Mouse (Mus musculus) midbrain, embryonic 16.5 days (tissue): Measurements from ENCODE around the gene Sorl1. TPM values are rescaled to one million over a fixed set of nuclear protein-coding genes. Genes with fewer than 3 reads are reported as not detected.

ENCODE experiments used
- ATAC-seq: fragments of 200-750 bp; cut with Nextera tagmentation; 2 replicates; pipeline ENCODE4 v1.8.0; 2017; ENCODE audit warnings: moderate TSS enrichment
- H3K27ac ChIP-seq: fragments of 300-500 bp; sonication (generic); 2 replicates; pipeline ENCODE4 v1.5.1; 2014; ENCODE audit warnings: mild to moderate bottlenecking, low read length, mixed read lengths
- H3K27me3 ChIP-seq: fragments of 300-500 bp; sonication (generic); 2 replicates; pipeline ENCODE4 v1.6.1; 2014; ENCODE audit warnings: low read depth, low read length, mixed read lengths; ENCODE audit not compliant: control insufficient read depth, insufficient read depth
- H3K36me3 ChIP-seq: fragments of 300-500 bp; sonication (generic); 2 replicates; pipeline ENCODE4 v1.6.1; 2014; ENCODE audit warnings: mild to moderate bottlenecking, low read length, moderate library complexity, mixed read lengths; ENCODE audit not compliant: control insufficient read depth, insufficient read depth
- H3K4me1 ChIP-seq: fragments of 300-500 bp; sonication (generic); 2 replicates; pipeline ENCODE4 v1.6.1; 2014; ENCODE audit warnings: mild to moderate bottlenecking, low read length, mixed read lengths; ENCODE audit not compliant: control insufficient read depth, insufficient read depth
- H3K4me2 ChIP-seq: fragments of 300-500 bp; sonication (generic); 2 replicates; pipeline ENCODE4 v1.6.1; 2014; ENCODE audit warnings: mild to moderate bottlenecking, low read length, mixed read lengths
- H3K4me3 ChIP-seq: fragments of 300-500 bp; sonication (generic); 2 replicates; pipeline ENCODE4 v1.5.1; 2014; ENCODE audit warnings: low read depth, mild to moderate bottlenecking, low read length, moderate library complexity, mixed read lengths
- H3K9ac ChIP-seq: fragments of 300-500 bp; sonication (generic); 2 replicates; pipeline ENCODE4 v1.6.1; 2014; ENCODE audit warnings: low read depth, low read length, mixed read lengths
- H3K9me3 ChIP-seq: fragments of 300-500 bp; sonication (generic); replicated peaks from 2 replicates; pipeline ENCODE4 v1.6.1; 2014; ENCODE audit warnings: mild to moderate bottlenecking, low read length, mixed read lengths; ENCODE audit not compliant: control insufficient read depth, poor library complexity, severe bottlenecking
- WGBS: fragments of 180-500 bp; shearing (Covaris S2); extraction: QIAGEN DNeasy Blood & Tissue Kit; methylation state at CpG from one replicate; pipeline ENCODE4 v1.1.7; 2014; 5-methylcytosine and 5-hydroxymethylcytosine counted together
- polyA plus RNA-seq: library from polyadenylated mRNA; unstranded; fragments of >200 nt; fragmentation: Nextera tagmentation; extraction: Ambion mirVana; gene quantifications from 2 replicates; pipeline ENCODE4 v1.2.1, GENCODE M21; 2015

The Sorl1 gene
- polyA plus RNA-seq, 1 experiment from 2014 or later: 6.8 TPM

GRCm38 (mm10) chr9:41944964-41945363, 179.1 kb downstream of the Sorl1 start:
- WGBS: 92% methylated on average over 7 of the region's 7 CpGs
- Histone ChIP-seq H3K4me1 (peaks cover 22% of the 10 kb centered on the region), H3K9me3 (no peaks in the 10 kb centered on the region), H3K36me3 (no peaks in the 10 kb centered on the region), H3K4me2 (no peak overlapping the region), H3K27me3 (no peaks in the 10 kb centered on the region), H3K27ac (no peak overlapping the region), H3K9ac (no peak overlapping the region), H3K4me3 (no peak overlapping the region)
- no peak for ATAC-seq

DNA sequence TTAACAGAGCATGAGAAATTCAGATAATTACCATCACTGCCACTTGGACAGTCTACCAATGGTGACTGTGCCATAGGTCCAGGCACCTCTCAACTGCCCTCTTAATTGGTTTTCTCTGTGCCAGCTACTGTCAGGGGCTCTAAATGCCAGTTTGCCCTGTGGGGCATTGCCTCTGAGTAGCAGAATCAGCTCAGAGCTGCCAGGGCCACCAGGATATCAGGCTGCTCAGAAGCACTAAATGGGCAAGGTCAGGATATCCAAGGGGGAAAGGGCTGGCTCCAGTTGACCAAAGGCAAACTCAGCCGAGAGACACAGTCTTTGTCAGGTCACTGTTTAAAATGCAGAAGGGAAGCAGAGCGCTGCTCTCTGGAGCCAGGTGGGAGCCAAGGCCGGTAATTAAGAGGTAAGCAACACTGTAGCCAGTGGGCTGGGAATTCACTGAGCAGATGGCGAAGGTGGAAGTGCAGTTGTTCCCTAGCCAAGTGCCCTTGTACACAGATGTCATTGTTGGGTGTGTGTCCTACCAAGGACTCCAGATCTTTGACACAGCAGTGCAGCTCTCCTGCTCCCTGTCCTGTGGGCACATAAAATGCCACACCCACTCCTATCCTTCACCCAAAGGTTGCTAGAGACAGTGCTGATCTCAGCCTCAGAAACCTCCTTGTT, 181.0 kb downstream of the Sorl1 start:
- H3K9me3 ChIP-seq: no peaks in the 10 kb centered on the region
- peaks cover 23% of the 10 kb centered on the region for H3K4me1 ChIP-seq
- no peaks in the 10 kb centered on the region for H3K27me3 ChIP-seq
- H3K36me3 ChIP-seq: no peaks in the 10 kb centered on the region
- H3K4me2 ChIP-seq: no peak overlapping the region
- peak; percentile 46; the same call in 1 of the 2 replicates for ATAC-seq
- no peak overlapping the region; the same call in 1 of the 2 replicates for H3K27ac ChIP-seq
- no peak overlapping the region for H3K9ac ChIP-seq
- H3K4me3 ChIP-seq: no peak overlapping the region
- 60% methylated on average over 4 of the region's 4 CpGs for WGBS

GRCm38 (mm10) chr9:41940311-41940853, 183.7 kb downstream of the Sorl1 start:
- Histone ChIP-seq H3K9me3 (no peaks in the 10 kb centered on the region), H3K4me1 (peaks cover 40% of the 10 kb centered on the region)
- WGBS: 84% methylated on average over 10 of the region's 10 CpGs

DNA sequence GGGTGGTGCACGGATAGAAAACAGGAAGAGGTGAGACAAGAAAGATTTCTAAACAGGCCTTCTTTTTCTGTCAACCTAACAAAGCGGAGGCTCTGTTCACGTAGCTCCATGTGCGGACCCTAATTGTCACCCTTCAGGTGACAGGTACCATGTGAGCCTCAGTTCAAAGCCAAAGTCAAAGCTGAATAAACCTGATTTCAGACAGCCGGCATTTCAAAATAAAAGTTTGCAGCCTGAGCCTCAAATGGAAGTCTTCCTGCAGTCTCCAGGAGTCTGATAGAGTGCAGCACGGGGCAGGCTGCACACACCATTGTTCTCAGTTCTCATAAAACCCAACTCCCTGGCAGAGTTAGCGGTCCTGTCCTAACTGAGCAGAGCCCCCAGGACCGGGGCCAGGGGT, 185.6 kb downstream of the Sorl1 start:
- H3K4me2 ChIP-seq: 0 out of 2 replicates have a peak overlapping the region, but pooled peaks have one; percentile 1
- no peaks in the 10 kb centered on the region for H3K27me3 ChIP-seq
- H3K4me1 ChIP-seq: peaks cover 45% of the 10 kb centered on the region
- H3K36me3 ChIP-seq: no peaks in the 10 kb centered on the region
- peak overlapping the region; percentile 91 for H3K27ac ChIP-seq
- no peaks in the 10 kb centered on the region for H3K9me3 ChIP-seq
- ATAC-seq: no peak
- H3K4me3 ChIP-seq: no peak overlapping the region
- peak overlapping the region; percentile 39 for H3K9ac ChIP-seq
- 36% methylated on average over 8 of the region's 8 CpGs for WGBS

More at GRCm38 (mm10) chr9:41940311-41940853, 183.7 kb downstream of the Sorl1 start:
- no peak for ATAC-seq
- no peaks in the 10 kb centered on the region for H3K27me3 ChIP-seq
- H3K9ac ChIP-seq: no peak overlapping the region
- H3K4me2 ChIP-seq: no peak overlapping the region
- H3K4me3 ChIP-seq: no peak overlapping the region
- no peaks in the 10 kb centered on the region for H3K36me3 ChIP-seq
- H3K27ac ChIP-seq: no peak overlapping the region

- H3K36me3 ChIP-seq: no peaks in the 10 kb centered on the region
- no peak overlapping the region for H3K4me2 ChIP-seq
- H3K4me1 ChIP-seq: peaks cover 40% of the 10 kb centered on the region
- H3K9me3 ChIP-seq: no peaks in the 10 kb centered on the region
- ATAC-seq: no peak
- 12% methylated on average over 3 of the region's 3 CpGs for WGBS
- peak overlapping the region; percentile 91 for H3K27ac ChIP-seq
- peak overlapping the region; percentile 39; the same call in 1 of the 2 replicates for H3K9ac ChIP-seq
- no peaks in the 10 kb centered on the region for H3K27me3 ChIP-seq
- no peak overlapping the region for H3K4me3 ChIP-seq
Measured at GRCm38 (mm10) chr9:41937967-41938348, 186.1 kb downstream of the Sorl1 start.

- no peak for ATAC-seq
- Histone ChIP-seq H3K4me2 (no peak overlapping the region), H3K4me1 (peaks cover 37% of the 10 kb centered on the region), H3K27ac (peak overlapping the region; percentile 91), H3K4me3 (no peak overlapping the region), H3K27me3 (no peaks in the 10 kb centered on the region), H3K9me3 (no peaks in the 10 kb centered on the region), H3K36me3 (no peaks in the 10 kb centered on the region), H3K9ac (peak overlapping the region; percentile 39; the same call in 1 of the 2 replicates)
- 54% methylated on average over 8 of the region's 8 CpGs for WGBS
Measured at GRCm38 (mm10) chr9:41937341-41937966, 186.6 kb downstream of the Sorl1 start.

GRCm38 (mm10) chr9:41936598-41936997, 187.5 kb downstream of the Sorl1 start:
- Histone ChIP-seq H3K4me2 (no peak overlapping the region), H3K27ac (peak overlapping the region; percentile 99), H3K36me3 (no peaks in the 10 kb centered on the region), H3K4me3 (no peak overlapping the region), H3K27me3 (no peaks in the 10 kb centered on the region), H3K4me1 (peaks cover 37% of the 10 kb centered on the region), H3K9ac (no peak overlapping the region), H3K9me3 (no peaks in the 10 kb centered on the region)
- WGBS: 12% methylated on average over 1 of the region's 1 CpGs
- peak; percentile 50; the same call in 1 of the 2 replicates for ATAC-seq

- Histone ChIP-seq H3K27me3 (no peaks in the 10 kb centered on the region), H3K4me1 (peaks cover 37% of the 10 kb centered on the region), H3K4me2 (peak overlapping the region; percentile 88), H3K9ac (peak overlapping the region; percentile 78), H3K9me3 (no peaks in the 10 kb centered on the region), H3K27ac (peak overlapping the region; percentile 99), H3K4me3 (peak overlapping the region; percentile 34), H3K36me3 (no peaks in the 10 kb centered on the region)
- peak; percentile 70 for ATAC-seq
- 2% methylated on average over 10 of the region's 10 CpGs for WGBS
Measured at GRCm38 (mm10) chr9:41935979-41936378, 188.1 kb downstream of the Sorl1 start.
